In the genomic region with DNA sequence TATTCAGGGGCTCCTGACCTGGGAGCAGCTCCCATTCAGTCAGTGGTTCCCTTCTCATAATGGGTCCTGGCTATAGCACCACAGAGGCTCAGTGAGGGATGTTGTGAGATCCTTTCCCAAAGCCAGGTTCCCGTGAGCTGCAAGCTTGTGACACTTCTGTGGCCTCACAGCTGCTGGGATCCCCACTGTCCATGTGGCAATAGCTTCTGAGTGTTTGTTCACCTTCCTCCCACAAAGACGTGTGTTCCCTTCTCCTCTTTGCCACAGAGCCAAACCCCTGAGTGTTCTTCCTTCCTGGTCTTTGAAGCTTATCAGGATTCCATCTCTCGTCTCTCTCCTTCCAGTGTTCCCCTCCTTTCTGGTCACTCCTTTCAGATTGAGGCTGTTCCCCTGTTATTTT, we compare ENCODE assay signal across 16 mouse cellular contexts.
"Had no signal": no experiment of that assay in that cellular context is flagged by ENCODE, and none has a peak within 500 bp of the region (broad histone marks: within the 10 kb centered on the region; RNA-seq: fewer than 3 reads in every experiment).

No protein-coding gene starts in this region.

- ATAC-seq: intestine, postnatal 0 days; midbrain, embryonic 13.5 days; midbrain, embryonic 16.5 days had no signal

- DNase-seq: kidney, adult 2 months; kidney, postnatal 25 days; layer of hippocampus, adult 9-11 months; lung, adult 2 months; right cerebral cortex, postnatal 4 days had no signal

- H3K4me1 ChIP-seq: limb, embryonic 13.5 days; midbrain, embryonic 13.5 days; neural tube, embryonic 13.5 days had no signal

- H3K27me3 ChIP-seq: limb, embryonic 13.5 days; midbrain, embryonic 13.5 days; neural tube, embryonic 13.5 days had no signal

- H3K9ac ChIP-seq: limb, embryonic 13.5 days; liver, embryonic 14.5 days; midbrain, embryonic 13.5 days; neural tube, embryonic 13.5 days had no signal

- H3K9me3 ChIP-seq: limb, embryonic 10.5 days; limb, embryonic 13.5 days; midbrain, embryonic 13.5 days; neural tube, embryonic 13.5 days had no signal

- H3K27ac ChIP-seq: kidney, postnatal 0 days; layer of hippocampus, adult 2 months; limb, embryonic 13.5 days; liver, embryonic 14.5 days; midbrain, embryonic 13.5 days; neural tube, embryonic 13.5 days; stomach, postnatal 0 days had no signal

- H3K36me3 ChIP-seq: limb, embryonic 10.5 days; limb, embryonic 13.5 days; midbrain, embryonic 13.5 days; neural tube, embryonic 13.5 days had no signal

- H3K4me2 ChIP-seq: limb, embryonic 13.5 days; midbrain, embryonic 13.5 days; neural tube, embryonic 13.5 days had no signal

- H3K4me3 ChIP-seq: layer of hippocampus, adult 2 months; limb, embryonic 10.5 days; limb, embryonic 13.5 days; midbrain, embryonic 13.5 days; myocyte; neural tube, embryonic 13.5 days had no signal
